In the genomic region with DNA sequence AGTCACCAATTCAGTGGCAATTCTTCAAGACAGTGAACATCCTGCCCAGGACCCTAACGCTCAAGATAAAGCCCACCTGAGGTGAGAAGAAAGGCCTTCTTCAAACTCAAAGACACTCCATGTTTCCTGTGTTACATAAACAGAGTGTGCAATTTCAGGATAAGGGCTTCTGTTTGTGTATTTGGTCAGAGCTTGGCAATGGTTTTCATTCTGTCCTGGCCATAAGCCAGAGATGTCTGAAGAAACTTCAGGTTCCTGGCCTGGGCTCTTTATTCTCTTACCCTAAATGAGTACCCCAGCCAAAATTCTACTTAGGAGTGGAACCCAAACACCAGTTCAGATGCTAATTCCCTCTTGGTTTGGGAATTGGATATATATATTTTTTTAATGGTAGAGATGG, we compare ENCODE assay signal across 16 mouse cellular contexts.
DNase-seq lines count a peak whose midpoint lies in the region; ATAC-seq lines count a peak whose summit lies in the region.
"Had no signal": no experiment of that assay in that cellular context is flagged by ENCODE, and none has a peak within 500 bp of the region (broad histone marks: within the 10 kb centered on the region; RNA-seq: fewer than 3 reads in every experiment).

No protein-coding gene starts in this region.

- peak; percentile 14 to 30 for DNase-seq in cerebellum, postnatal 10 days
- DNase-seq in cerebellum, adult 9-10 months: no peak
- DNase-seq in heart, postnatal 14 days: peak; percentile 15 to 17
- DNase-seq in heart, postnatal 25 days (ENCODE audit: low spot score): no peak
- peak; percentile 73 for DNase-seq in adipocyte (ENCODE audit: low spot score)
- peak; percentile 61 for DNase-seq in lung, postnatal 10 days
- no peak for DNase-seq in right cerebral cortex, postnatal 36 days (ENCODE audit: low spot score in 2 of 2)
- DNase-seq: cerebellum, adult 8-10 months; gastrocnemius, postnatal 10 days; kidney, adult 18-20 months; kidney, postnatal 10 days; left cerebral cortex, postnatal 4 days; midbrain, embryonic 14.5 days; spleen, adult 18-20 months; thymus, postnatal 36 days had no signal

- no peak for ATAC-seq in inflammation-experienced regulatory T-cells, adult 6 months

- intact Hi-C loops in heart, postnatal 14 days (cut with DNase I): no loop called here
- intact Hi-C loops in heart, postnatal 25 days (cut with DNase I): no loop called here

Comparison
In these comparisons a context has a peak if more than half of its experiments do, and no peak if none do; other contexts are left out.
1. DNase-seq: peak in cerebellum, postnatal 10 days (2 of 2), heart, postnatal 14 days (2 of 2), adipocyte (single experiment) and lung, postnatal 10 days (single experiment); none in cerebellum, adult 9-10 months (single experiment), heart, postnatal 25 days (single experiment) and right cerebral cortex, postnatal 36 days (0 of 2).